Mouse (Mus musculus) ES-E14 (cell line): Measurements from ENCODE around the gene Zdhhc8. TPM values are rescaled to one million over a fixed set of nuclear protein-coding genes. Genes with fewer than 3 reads are reported as not detected.

Source experiments
- DNase-seq: peaks from one replicate; pipeline ENCODE4 v3.0.0-alpha.2; 2013; ENCODE audit warnings: low read depth, low spot score
- H3K27ac ChIP-seq: 2 replicates; pipeline ENCODE4 v1.5.1; 2012; ENCODE audit warnings: low read depth, mild to moderate bottlenecking, low read length, moderate library complexity, mixed read lengths; ENCODE audit not compliant: poor library complexity, insufficient read depth, severe bottlenecking
- H3K36me3 ChIP-seq: 2 replicates; pipeline ENCODE4 v1.6.1; 2012; ENCODE audit warnings: mild to moderate bottlenecking, low read length, moderate library complexity, mixed read lengths; ENCODE audit not compliant: control insufficient read depth, poor library complexity, insufficient read depth, severe bottlenecking
- H3K4me1 ChIP-seq, 2 experiments: fragments of 150-350 bp in 1 of 2; sonication (generic) in 1 of 2; 2 replicates each; pipeline ENCODE4 v1.6.1; 2012; ENCODE audit warnings: low read length in 2 of 2, mild to moderate bottlenecking in 1 of 2, mixed read lengths in 1 of 2; ENCODE audit not compliant: control insufficient read depth in 2 of 2, insufficient read depth in 2 of 2, poor library complexity in 1 of 2
- H3K4me3 ChIP-seq, 2 experiments: fragments of 150-350 bp in 1 of 2; sonication (generic) in 1 of 2; 2 replicates each; pipeline ENCODE4 v1.5.1; 2012; ENCODE audit warnings: low read length in 2 of 2, low read depth in 1 of 2, mild to moderate bottlenecking in 1 of 2, mixed read lengths in 1 of 2; ENCODE audit not compliant: insufficient read depth in 1 of 2, poor library complexity in 1 of 2, severe bottlenecking in 1 of 2
- H3K9ac ChIP-seq: 2 replicates; pipeline ENCODE4 v1.6.1; 2012; ENCODE audit warnings: low read depth, mild to moderate bottlenecking, low read length, mixed read lengths; ENCODE audit not compliant: poor library complexity, insufficient read depth, severe bottlenecking
- H3K9me3 ChIP-seq: fragments of 150-350 bp; sonication (generic); 2 replicates; pipeline ENCODE4 v1.6.1; 2012; ENCODE audit warnings: low read depth, mild to moderate bottlenecking, low read length; ENCODE audit not compliant: control insufficient read depth, insufficient read depth
- CHD2 ChIP-seq: IDR thresholded peaks from 2 replicates; pipeline ENCODE4 v1.6.1; 2014; ENCODE audit warnings: mild to moderate bottlenecking, low read depth, low read length, inconsistent platforms
- HCFC1 ChIP-seq: IDR thresholded peaks from 2 replicates; pipeline ENCODE4 v1.6.1; 2012; ENCODE audit warnings: low read length, inconsistent platforms, borderline replicate concordance; ENCODE audit not compliant: insufficient read depth
- MAFK ChIP-seq: IDR thresholded peaks from 2 replicates; pipeline ENCODE4 v1.6.1; 2014; ENCODE audit warnings: mild to moderate bottlenecking, low read depth, low read length, inconsistent platforms; ENCODE audit not compliant: insufficient read depth
- ZC3H11A ChIP-seq: IDR thresholded peaks from 2 replicates; pipeline ENCODE4 v1.6.1; 2012; ENCODE audit warnings: low read depth, mild to moderate bottlenecking, inconsistent platforms, low read length, borderline replicate concordance
- ZNF384 ChIP-seq: IDR thresholded peaks from 2 replicates; pipeline ENCODE4 v1.6.1; 2012; ENCODE audit warnings: low read depth, low read length, inconsistent platforms
- in situ Hi-C, 2 experiments: fragments of 600-800 bp; cut with MboI; formaldehyde crosslinking; loops; one replicate each; pipeline ENCODE4 v1.15.1; 2025; ENCODE audit warnings: low sequenced_read_pairs in 2 of 2, inconsistent platforms in 1 of 2; ENCODE audit not compliant: unreplicated experiment in 2 of 2
- total RNA-seq: library from RNA; depleted of rRNA; stranded (reverse); fragments of 300-350 nt; gene quantifications from 2 replicates; pipeline ENCODE4 v1.2.3, GENCODE M21; 2012

Gene Zdhhc8
- total RNA-seq, 1 experiment = 17.0 TPM

DNA sequence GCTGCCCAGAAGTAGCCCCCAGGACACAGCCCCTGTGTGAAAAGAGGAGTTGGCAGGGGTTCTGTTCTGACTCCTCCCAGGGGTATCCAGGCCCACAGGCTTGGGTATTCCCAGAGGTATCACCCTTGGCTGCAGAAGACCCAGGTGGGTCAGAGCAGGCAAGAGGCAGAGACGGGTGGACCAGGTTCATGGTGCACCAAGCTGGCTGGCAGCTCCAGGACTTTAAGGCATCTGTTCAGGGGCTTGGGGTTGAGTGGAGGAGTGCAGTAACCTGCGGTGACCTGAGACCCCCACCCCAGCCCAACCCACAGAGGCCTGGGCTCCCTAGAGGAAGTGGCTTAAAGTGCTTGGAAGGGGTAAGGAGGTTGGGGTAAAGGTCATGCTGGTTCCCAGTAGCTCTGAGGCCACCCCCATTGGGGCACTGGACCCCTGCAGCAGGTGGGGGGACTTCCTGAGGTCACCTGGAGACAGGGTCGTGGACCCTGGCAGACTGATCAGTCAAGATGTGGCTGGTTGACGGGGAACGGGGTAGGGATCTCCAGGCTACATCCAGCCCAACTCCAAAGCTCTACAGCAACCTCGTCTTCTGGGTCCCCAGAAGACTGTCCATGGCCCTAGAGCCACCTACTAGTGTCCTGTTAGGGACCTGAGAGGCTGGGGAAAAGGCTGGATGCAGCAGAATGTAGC is 13.9 kb downstream of the Zdhhc8 start:
- Histone ChIP-seq H3K9me3 (no peaks in the 10 kb centered on the region), H3K36me3 (peaks cover 14% of the 10 kb centered on the region), H3K4me1 (no peaks in the 10 kb centered on the region), H3K9ac (no peak overlapping the region), H3K27ac (no peak overlapping the region), H3K4me3 (no peak overlapping the region)
- in situ Hi-C loops = no loop called here
- TF ChIP-seq ZC3H11A (no peak), ZNF384 (no peak), MAFK (no peak), HCFC1 (no peak), CHD2 (no peak)
- no peak for DNase-seq

DNA sequence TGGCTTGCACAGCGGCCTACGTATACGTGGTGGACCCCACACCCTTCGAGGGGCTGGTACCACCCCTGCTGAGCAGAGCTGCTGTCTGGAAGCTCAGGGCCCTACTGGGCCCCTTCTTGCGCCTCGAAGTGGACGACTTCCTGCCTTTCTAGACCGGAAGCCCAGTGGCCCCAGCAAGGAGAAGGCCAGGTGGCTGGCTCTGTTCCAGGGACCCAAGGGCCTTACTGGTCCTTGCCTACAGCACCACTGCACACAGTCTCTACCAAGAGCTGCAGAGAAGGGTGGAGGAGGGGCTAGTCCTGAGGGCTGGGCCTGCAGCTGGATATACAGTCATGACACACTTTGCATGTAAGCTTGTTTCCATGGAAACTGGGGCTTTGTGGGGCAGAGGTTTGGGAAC is 14.9 kb downstream of the Zdhhc8 start:
- Histone ChIP-seq H3K4me1 (no peaks in the 10 kb centered on the region), H3K4me3 (no peak overlapping the region), H3K36me3 (peaks cover 13% of the 10 kb centered on the region), H3K9ac (no peak overlapping the region), H3K9me3 (no peaks in the 10 kb centered on the region), H3K27ac (no peak overlapping the region)
- in situ Hi-C loops = no loop called here
- TF ChIP-seq MAFK (no peak), HCFC1 (no peak), ZC3H11A (no peak), ZNF384 (no peak)
- no peak for DNase-seq

DNA sequence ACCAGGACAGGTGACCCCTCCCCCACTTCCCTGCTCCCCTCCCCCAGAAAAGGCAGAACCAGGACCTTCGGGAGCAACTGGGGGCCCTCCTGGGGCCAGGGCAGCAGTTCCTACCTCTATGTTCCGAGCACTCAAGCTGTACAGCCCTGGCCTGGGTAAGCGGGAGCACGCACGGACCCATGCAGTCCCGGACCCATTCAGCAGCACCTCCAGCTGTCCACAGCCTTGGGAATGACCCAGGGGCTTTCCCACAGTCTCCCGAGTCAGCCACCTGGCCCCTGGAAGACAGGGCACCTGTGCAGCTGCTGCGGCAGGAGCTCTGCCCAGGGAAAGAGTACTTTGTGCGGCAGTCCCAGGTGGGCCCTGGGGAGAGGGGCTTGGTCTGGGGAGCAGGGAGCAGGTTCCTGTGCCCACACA is 16.3 kb downstream of the Zdhhc8 start:
- Histone ChIP-seq H3K27ac (no peak overlapping the region), H3K9me3 (no peaks in the 10 kb centered on the region), H3K4me1 (no peaks in the 10 kb centered on the region), H3K9ac (no peak overlapping the region), H3K4me3 (no peak overlapping the region), H3K36me3 (0 out of 2 replicates have a peak, but pooled peaks cover 4% of the 10 kb centered on the region)
- in situ Hi-C loops = loop anchor here in 1 of 2 experiments (10.0 kb wide), 1 partner anchor 114 kb away; no protein-coding TSS in a partner anchor
- TF ChIP-seq CHD2 (no peak), ZC3H11A (no peak), HCFC1 (no peak), MAFK (no peak), ZNF384 (no peak)
- DNase-seq = no peak

DNA sequence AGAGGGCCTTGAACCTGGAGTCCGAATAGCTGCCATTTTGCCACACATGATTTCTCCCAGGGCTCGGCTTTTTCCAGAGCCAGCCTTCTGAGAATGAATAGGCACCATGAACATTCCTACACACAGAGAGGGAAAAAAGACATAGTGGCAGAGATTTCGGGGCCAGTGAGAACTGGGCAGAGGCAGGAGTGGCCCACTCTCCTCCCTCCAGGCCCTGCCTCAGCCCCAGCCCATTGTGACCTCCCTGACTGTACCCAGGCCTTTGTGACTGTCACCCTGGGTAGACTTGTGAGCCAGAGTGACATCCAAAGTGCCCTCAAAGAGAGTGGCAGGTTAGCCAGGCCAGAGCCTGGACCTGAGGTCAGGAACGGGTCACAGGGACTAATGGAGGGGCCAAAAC is 17.4 kb downstream of the Zdhhc8 start, which contains the start of gene Ccdc188:
Gene Ccdc188, plus strand, starts transcription at position 301 of the 400 bp plus-strand sequence.
- H3K9ac ChIP-seq = no peak within 1 kb of the TSS
- in situ Hi-C loops = loop anchor here in 1 of 2 experiments (10.0 kb wide), 1 partner anchor 113 kb away; no protein-coding TSS in a partner anchor
- no peak within 1 kb of the TSS for H3K27ac ChIP-seq
- no peaks in the 10 kb centered on the region for H3K4me1 ChIP-seq
- DNase-seq = no peak
- 0 out of 2 replicates have a peak, but pooled peaks cover under 1% of the 10 kb centered on the region for H3K36me3 ChIP-seq
- no peaks in the 10 kb centered on the region for H3K9me3 ChIP-seq
- TF ChIP-seq MAFK (no peak), ZNF384 (no peak), HCFC1 (no peak), CHD2 (no peak), ZC3H11A (no peak)
- no peak within 1 kb of the TSS for H3K4me3 ChIP-seq

DNA sequence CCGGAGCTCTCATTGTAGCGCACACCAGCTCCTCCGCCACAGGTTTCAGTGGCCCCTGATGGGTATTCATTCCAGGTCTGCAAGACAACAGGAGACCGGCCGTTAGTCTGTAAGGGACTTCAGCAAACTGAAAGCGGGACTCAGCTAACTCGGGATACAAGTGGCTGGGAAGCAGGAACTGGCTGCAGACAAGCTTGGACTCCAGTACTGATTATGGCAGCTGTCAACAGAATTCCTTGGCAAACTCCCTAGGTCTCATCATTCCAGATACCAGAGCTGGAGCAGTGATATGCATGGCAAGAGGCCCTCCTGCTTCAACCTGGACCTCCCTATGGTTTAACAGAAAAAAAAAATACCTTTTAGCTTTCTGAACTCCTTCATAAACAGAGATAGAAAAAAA is 20.1 kb downstream of the Zdhhc8 start:
- in situ Hi-C loops = loop anchor here (5.0 to 10.0 kb wide), 2 partner anchors 110 to 113 kb away; no protein-coding TSS in a partner anchor
- TF ChIP-seq HCFC1 (no peak), MAFK (no peak), CHD2 (no peak), ZNF384 (no peak), ZC3H11A (no peak)
- no peak for DNase-seq

More for the DNA sequence above, 20.1 kb downstream of the Zdhhc8 start:
- H3K36me3 ChIP-seq = no peaks in the 10 kb centered on the region
- H3K4me1 ChIP-seq = no peaks in the 10 kb centered on the region
- no peak overlapping the region for H3K27ac ChIP-seq
- no peak overlapping the region for H3K4me3 ChIP-seq
- H3K9me3 ChIP-seq = no peaks in the 10 kb centered on the region
- H3K9ac ChIP-seq = no peak overlapping the region
